Mouse (Mus musculus) heart, postnatal 14 days (tissue): ENCODE measurements around the gene Aebp1. TPM values are rescaled to one million over a fixed set of nuclear protein-coding genes. Genes with fewer than 3 reads are reported as not detected.

ENCODE experiments used
- DNase-seq, 2 experiments: peaks; one replicate each; pipeline ENCODE4 v3.0.0; 2021 to 2022
- intact Hi-C: fragments of 180-260 bp; cut with DNase I; formaldehyde crosslinking; loops from one replicate; pipeline ENCODE4 v1.15.1; 2025
- long read RNA-seq, 2 experiments: library from polyadenylated mRNA; stranded (forward); transcript quantifications; one replicate each; pipeline ENCODE4 v2.0.0; 2021
- total RNA-seq, 2 experiments: library from RNA; stranded (reverse); gene quantifications; 2 replicates each; pipeline ENCODE4 v1.2.3; 2021

Gene Aebp1
- total RNA-seq = 10 to 100 TPM; 27.1 to 32.5 TPM
- long read RNA-seq, experiment 1, partial matches to known transcripts = 6 of 17 reads
- long read RNA-seq, experiment 1, other reads (novel, unspliced or antisense) = 8 of 17 reads
- long read RNA-seq, experiment 2, partial matches to known transcripts = 1 of 6 reads
- long read RNA-seq, experiment 2, other reads (novel, unspliced or antisense) = 2 of 6 reads

DNA sequence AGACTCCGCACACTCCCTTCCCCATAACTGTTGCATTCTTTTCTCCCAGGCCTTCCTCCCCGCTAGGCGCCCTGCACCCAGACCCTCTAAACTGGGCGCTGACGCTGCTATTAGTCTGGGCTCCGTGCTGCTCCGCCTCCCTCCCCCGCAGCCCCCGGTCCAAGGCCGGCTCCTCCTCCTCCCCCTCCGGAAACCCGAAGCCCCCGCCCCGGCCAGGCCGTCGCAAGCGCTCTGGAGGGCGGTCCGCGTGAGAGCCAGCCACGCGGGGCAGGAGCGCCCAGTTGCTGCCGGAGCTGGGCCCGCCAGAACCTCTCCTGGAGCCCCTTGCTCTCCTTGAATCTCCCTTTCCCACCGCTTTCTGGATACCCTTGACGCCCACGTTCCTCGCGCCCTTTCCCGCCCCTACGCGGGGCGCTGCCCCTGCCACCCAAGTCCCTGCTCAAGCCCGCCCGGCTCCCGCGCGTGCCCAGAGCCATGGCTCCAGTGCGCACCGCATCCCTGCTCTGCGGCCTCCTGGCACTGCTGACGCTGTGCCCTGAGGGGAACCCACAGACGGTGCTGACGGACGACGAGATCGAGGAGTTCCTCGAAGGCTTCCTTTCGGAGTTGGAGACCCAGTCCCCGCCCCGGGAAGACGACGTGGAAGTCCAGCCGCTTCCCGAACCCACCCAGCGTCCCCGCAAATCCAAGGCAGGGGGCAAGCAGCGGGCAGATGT, at the start of gene Aebp1:
TSS of gene Aebp1 (plus strand) at position 270 of the 716 bp plus-strand sequence.
- intact Hi-C loops = no loop called here

GRCm38 (mm10) chr11:5813381-5813780, 48.4 kb upstream of the Aebp1 start:
- intact Hi-C loops = no loop called here
- no peak for DNase-seq

More for the DNA sequence above, at the start of gene Aebp1:
- DNase-seq = peak; percentile 76 to 79

DNA sequence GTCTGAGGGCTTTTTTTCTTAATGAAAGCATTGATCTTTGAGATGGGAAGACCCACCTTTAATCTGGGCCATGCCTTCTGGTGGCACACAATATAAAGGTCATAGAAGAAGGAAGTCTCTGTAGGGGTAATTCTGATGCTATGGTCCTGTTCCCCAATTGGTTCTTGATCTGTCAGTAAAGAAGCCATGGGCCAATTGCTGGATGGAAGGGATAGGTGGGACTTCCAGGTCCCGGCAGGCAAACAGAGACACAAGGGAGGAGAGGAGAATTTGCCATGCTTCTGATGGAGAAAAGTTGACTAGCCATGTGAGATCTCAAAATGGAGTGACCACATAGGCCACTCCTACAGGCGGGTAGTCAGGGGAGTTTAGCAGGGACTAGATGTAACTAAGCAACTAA, 42.5 kb upstream of the Aebp1 start:
- no peak for DNase-seq
- intact Hi-C loops = no loop called here

- intact Hi-C loops = no loop called here
- DNase-seq = no peak
Observed at GRCm38 (mm10) chr11:5825432-5825831, 36.3 kb upstream of the Aebp1 start.

GRCm38 (mm10) chr11:5827931-5828330, 33.8 kb upstream of the Aebp1 start:
- DNase-seq = no peak
- intact Hi-C loops = no loop called here

GRCm38 (mm10) chr11:5828509-5829191, 33.1 kb upstream of the Aebp1 start:
- DNase-seq = no peak
- intact Hi-C loops = no loop called here

DNA sequence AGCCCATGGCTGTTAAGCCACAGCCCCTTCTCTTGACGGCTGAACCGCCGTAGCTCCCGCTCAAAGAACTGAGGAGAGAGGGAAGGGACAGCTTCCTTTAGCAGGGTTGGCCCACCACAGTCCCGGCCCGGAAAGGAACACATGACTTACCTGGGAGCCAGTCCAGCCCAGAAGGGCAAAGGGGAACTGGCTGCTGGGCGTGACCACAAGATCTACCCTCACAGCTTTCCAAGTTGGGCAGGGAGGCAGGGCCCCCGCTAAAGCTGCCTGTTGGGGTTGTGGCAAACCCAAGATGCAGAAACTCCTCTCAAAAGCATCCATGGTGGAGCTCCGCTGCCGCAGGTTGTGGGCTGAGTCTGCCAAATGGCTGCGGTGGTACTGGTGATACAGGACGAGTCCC, 32.4 kb upstream of the Aebp1 start:
- no peak for DNase-seq
- intact Hi-C loops = no loop called here

DNA sequence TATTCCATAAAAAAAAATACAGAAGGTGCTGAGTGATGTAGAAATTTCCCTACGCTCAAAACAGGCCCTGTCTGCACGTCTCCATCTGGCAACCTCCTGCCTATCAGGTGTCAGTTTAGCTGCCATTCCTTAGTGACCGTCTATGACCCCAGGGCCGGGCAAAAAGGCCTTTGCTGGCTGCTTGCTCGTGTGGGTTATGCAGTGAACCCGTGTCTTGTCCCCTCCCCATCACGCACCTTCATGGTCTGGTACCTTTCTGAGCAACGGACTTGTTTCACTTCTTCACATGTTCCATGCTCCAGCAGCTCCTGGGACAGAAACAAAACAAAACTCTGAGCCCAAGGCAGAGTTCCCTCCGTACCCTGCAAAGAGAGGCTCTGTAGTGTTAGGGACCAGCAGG, 27.2 kb upstream of the Aebp1 start:
- intact Hi-C loops = no loop called here
- DNase-seq = no peak

GRCm38 (mm10) chr11:5835057-5835456, 26.7 kb upstream of the Aebp1 start:
- intact Hi-C loops = loop anchor here (5.0 kb wide), 1 partner anchor 48 kb away; the partner anchor contains the start of gene Dbnl
- no peak for DNase-seq

DNA sequence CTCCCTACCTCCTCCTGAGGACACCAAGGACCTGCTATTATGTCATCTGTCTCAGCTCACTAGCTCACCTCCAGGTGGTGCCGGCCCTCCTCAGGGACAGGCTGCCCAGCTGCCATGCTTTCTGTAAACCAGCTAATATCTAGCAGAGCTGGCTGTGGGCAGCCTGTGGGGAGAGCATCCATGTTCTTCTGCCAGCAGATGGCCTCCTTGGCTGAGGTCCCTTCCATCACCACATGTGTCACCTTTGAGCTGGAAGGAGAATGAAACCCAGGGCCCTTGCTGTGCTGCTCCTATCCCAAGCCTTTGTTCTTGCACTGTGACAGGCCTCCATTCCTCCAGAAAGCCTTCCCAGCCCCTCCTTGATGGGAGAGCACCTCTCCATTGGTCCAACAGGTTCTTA, 25.6 kb upstream of the Aebp1 start:
- intact Hi-C loops = loop anchor here (2.0 to 5.0 kb wide), 2 partner anchors 49 kb away; partner anchors contain the start of gene Dbnl
- no peak for DNase-seq

DNA sequence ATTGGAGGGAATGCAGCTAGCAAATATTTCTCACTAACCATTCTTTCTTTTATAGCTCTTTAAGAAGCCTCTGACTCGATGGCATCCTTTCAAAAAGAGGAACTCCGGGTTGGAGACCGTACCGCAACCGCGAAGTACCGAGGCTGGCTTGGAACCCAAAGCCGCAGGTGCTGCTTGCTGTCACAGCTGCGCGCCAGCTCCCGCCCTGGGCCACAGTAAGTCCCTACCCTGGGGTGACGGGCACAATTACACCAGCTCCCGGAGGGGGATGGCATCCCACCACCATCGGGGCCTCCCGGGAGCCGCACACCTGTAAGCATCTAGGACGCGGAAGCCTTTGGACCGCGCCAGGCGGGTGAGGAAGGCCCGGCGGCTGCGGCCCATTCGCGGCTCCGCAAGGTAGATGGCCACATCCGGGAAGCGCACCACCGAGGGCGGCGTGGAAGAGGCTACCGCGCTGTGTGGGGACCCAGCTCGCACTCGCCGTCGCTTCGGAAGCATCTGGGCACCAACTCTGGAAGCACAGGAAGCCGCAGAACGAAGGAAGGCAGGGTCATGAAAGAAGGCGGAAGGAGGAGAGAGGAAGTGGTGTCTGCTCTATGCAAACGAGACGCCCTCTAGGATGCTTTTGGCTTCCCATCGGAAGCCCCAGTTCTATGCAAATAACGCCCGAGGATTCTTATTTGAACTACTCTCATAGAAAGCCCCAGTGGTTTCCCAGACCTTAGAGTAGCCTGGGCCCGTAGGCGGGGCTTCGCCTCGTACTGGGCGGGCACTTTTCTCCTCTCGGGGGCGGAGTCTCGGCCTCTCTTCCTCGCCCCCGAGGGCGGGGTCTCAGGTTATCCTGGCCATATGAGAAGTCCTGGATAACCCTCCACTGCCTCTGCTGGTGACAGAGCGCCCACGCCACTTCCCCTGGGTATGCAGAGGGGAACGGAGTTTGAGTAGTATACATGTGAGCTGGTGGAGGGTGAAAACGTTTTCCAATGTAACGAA, 24.2 kb upstream of the Aebp1 start, which contains the start of gene Polm:
TSS of gene Polm (minus strand) at position 766 of the 996 bp plus-strand sequence.
- peak; percentile 90 to 94 for DNase-seq
- intact Hi-C loops = loop anchor here (2.0 to 5.0 kb wide), 2 partner anchors 47 to 50 kb away; partner anchors contain the start of gene Dbnl

- no peak for DNase-seq
- intact Hi-C loops = no loop called here
Observed at GRCm38 (mm10) chr11:5840346-5840745, 21.4 kb upstream of the Aebp1 start.

DNA sequence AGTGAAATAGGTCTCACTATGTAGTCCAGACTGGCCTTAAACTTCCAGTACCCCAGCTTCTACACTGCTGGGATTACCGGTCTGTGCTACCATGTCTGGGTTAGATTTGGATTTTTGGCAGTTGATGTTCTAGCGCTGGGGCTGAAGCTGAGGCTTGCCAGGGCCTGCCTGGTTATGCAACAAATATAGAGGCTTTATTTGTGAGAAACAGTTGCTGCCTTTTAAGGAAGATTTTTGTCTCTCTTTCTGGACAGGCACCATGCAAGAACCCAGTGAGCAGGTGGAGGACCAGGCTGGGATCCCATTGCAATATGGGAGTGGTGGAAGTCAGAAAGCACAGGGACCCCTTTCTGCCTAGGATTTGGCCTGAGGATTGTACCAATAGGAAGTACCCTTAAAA, 20.0 kb upstream of the Aebp1 start:
- no peak for DNase-seq
- intact Hi-C loops = no loop called here

DNA sequence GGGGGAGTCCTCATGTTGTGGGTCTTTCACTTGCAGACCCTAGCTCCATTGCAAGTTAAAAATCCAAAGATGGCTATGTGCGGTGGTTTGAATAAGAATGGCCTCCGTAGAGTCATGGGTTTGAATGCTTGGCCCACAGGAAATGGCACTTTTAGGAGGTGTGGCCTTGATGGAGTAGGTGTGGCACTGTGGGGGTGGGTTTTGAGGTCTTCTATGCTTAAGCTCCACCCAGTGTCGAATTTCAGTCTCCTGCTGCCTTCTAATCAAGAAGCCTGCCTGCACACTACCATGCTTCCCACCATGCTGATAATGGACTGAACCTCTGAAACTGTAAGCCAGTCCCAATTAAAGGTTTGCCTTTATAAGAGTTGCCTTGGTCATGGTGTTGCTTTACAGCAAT, 18.6 kb upstream of the Aebp1 start:
- DNase-seq = no peak
- intact Hi-C loops = no loop called here

DNA sequence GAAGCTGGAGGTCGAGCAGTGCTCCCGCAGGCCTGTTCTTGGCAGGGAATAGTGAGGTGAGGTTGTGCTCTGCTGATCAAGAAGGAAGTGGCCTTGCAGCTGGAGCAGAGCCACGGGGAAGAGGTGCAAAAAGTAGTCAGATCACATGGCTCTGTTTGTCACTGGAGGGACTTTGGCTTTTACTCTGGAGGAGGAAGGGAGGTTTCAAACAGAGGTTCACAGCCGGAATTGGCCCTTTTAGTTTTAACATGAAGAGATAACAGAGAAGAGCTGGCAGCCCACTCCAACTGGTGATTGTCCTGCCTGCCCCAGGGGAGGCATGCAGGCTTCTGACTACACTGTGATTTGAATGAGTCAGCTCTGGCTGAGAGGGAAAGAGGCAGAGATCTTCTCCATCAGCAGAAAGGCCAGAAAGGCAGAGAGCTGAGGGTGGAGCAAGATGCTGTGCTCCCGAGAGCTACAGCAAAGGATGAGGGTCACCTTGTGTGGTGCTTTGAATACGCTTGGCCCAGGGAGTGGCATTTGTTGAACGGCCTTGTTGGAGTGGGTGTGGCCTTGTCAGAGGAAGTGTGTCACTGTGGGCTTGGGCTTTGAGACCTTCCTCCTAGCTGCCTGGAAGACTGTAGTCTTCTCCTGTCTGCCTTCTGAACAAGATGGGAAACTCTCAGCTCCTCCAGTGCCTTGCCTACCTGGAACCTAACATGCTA, 15.0 kb upstream of the Aebp1 start:
- peak; percentile 55 to 57 for DNase-seq
- intact Hi-C loops = no loop called here

DNA sequence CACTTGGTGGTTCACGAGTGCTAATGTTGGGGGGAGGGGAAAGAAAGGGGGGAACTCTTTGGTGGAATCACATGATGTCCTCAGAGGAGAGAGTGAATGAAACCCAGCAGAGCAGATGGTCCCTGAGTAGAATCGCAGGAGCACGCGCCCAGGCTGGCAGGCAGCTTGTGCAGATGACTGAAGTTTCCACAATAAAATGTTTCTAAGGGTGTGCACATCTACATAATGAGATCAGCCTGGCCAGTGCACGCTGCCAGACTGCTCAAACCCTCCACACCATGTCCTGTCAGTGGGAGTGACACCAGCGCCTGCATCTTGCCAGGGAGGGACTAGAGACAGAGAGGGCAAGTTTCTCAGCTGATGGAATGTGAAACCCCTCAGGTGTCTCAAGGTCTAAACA, 13.0 kb upstream of the Aebp1 start:
- peak; percentile 36 to 50 for DNase-seq
- intact Hi-C loops = no loop called here

DNA sequence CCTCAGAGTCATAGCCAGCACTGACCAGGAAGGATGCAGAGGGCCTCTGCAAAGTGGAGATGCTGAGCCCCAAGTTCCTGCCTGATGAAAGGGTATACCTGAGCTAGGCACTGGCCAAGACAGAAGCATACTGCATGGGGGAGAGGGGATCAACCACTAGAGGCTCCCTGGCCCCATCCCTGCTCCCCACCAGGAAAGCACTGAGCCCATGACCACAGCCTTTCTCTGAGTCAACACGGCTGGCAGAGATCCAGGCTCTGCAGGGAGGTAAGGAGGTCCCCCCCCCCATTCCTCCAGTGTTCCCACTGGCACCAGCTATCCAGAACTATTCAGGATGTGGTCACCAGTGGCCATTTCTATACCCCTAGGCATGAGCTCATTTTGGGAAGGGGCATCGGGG, 12.4 kb upstream of the Aebp1 start:
- intact Hi-C loops = no loop called here
- DNase-seq = peak; percentile 28 to 31

GRCm38 (mm10) chr11:5850452-5850851, 11.3 kb upstream of the Aebp1 start:
- no peak for DNase-seq
- intact Hi-C loops = no loop called here

DNA sequence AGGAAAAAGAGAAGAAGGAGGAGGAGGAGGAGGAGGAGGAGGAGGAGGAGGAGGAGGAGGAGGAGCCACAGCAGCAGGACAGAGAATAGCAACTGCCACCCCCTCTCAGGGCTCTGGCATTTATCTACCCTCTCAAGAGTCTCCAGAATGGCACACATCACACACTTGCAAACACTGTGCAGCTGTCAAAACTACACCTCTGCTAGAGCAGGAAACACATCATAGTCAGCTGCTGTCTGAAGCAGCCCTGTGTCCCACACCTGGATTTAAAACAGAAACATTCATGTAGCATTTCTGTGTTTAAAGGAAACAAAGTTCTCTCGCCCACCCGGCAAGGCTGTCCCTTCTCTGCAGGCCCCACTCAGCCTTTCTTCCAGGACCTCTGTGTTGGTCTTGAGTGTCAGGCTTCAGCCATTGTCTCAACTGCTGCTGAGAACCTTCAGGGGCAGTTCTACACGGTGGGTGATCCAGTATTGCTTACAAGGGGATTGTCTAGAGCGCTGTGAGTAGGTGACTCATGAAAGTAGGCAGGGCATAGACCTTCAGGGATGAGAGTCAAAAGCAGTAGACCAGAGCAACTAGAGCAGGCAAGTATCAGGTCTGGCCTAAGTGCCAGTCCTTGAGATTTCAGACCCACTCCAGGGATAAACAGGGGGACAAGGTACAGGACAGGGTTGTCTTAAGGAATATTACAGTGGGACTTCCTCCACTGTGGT, 10.6 kb upstream of the Aebp1 start:
- DNase-seq = no peak
- intact Hi-C loops = no loop called here
